Mouse (Mus musculus) gastrocnemius, postnatal 36 days (tissue): ENCODE results near the gene Npnt. TPM values are rescaled to one million over a fixed set of nuclear protein-coding genes. Genes with fewer than 3 reads are reported as not detected.

Source experiments
- DNase-seq, 2 experiments: peaks; one replicate each; pipeline ENCODE4 v3.0.0; 2022
- intact Hi-C: fragments of 180-260 bp; cut with DNase I; formaldehyde crosslinking; loops from one replicate; pipeline ENCODE4 v1.15.1; 2025
- long read RNA-seq, 2 experiments: library from polyadenylated mRNA; stranded (forward); transcript quantifications; one replicate each; pipeline ENCODE4 v2.0.0; 2021
- total RNA-seq, 2 experiments: library from RNA; stranded (reverse); gene quantifications; 2 replicates each; pipeline ENCODE4 v1.2.3; 2021

Gene Npnt
- total RNA-seq: 1 to 10 TPM; 3.6 to 6.4 TPM
- long read RNA-seq, experiment 1, partial matches to known transcripts: 0 of 3 reads
- long read RNA-seq, experiment 1, other reads (novel, unspliced or antisense): 3 of 3 reads
- long read RNA-seq, experiment 2, partial matches to known transcripts: 0 of 2 reads
- long read RNA-seq, experiment 2, other reads (novel, unspliced or antisense): 1 of 2 reads

GRCm38 (mm10) chr3:132949791-132950528 is at the start of gene Npnt:
TSS of gene Npnt (minus strand) at chr3:132950291.
- intact Hi-C loops: no loop called here
- peak in 1 of 2 experiments; percentile 14 for DNase-seq

DNA sequence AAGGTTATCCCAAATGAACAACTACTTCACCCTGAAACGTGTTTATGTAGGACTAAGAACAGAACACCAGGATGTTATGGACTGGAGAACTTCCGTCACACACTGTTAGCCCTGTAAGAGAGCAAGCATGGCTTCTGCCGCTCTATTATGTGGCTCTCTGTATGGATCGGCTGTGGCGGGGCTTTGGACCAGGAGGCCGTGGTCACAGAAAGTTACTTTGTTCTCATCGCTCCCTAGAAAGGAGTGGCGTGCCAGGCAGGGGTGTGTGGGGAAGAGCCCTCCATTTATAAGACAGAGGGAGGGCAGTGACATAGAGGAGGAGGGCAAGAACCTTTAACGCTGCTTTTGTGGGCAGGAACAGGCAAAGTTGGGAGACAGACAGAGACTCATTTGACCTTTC is 46.2 kb upstream of the Npnt start:
- no peak for DNase-seq
- intact Hi-C loops: no loop called here

DNA sequence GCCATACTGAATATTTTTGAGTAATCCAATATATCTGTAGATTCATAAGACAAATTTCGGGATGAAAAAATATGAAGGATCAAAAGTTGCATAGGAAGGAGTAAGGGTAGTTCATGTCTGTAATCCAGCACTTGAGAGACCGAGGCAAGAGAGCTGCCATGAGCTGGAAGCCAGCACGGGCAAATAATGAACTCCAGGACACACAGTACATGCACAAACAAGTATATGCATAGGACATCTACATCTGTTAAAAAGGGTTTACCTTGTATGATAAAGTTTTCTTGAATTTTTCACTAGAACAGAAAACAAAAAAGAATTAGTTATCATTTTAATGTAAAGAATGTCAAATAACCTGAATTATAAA is 45.8 kb upstream of the Npnt start:
- intact Hi-C loops: no loop called here
- DNase-seq: no peak

DNA sequence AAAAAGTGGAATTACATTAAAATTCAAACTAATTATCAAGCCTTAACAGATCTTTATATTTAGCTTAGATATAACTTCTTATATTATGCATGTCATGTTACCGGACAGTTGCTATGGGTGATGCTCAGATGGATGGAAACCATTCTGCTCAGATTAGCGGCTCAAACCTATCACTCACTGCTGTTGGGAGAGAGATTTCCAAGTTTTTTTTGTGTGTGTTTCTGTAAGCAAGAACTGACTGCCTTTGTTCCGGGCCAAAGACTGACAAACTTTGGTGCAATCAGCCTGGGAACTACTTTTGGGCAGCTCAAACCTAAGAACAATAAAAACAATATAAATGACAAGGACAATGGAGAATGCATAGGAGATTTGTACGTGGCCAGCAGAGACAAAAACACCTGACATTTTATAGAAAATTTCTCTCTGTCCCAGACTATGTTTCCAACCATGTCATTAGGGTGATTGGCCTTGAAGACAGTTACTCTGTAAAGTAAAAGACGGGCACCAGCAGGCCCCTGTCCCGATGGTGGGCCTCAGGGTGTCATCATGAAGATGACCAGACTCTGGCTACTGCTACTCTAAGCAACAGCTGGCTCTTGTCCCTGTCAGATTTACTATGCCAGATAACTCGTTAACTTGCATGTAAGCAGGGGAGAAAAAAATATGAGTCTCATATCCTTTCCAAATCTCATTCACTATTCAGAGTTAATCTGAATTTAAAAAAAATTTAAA is 45.2 kb upstream of the Npnt start:
- DNase-seq: no peak

DNA sequence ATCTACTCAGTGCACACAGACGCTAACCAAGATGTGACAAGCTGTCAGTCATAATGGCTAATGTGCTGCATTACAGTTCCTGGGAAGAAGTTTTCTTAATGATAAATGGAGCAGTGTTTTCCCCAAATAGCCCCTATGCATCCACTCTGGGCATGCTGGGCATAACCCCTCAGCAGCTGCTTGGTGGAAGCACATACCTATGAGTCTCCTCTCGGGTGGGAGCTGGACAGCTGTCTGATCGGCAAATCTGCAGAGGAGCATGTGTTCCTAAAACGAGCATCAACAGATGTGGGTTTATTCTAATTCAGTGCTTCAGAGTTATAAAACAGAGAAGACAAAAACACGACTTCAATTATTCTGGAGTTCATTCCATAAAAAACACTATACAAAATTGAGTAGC is 36.1 kb upstream of the Npnt start:
- intact Hi-C loops: no loop called here
- DNase-seq: no peak

More for the DNA sequence above, 45.2 kb upstream of the Npnt start:
- intact Hi-C loops: no loop called here

GRCm38 (mm10) chr3:132983845-132984485 is 33.9 kb upstream of the Npnt start:
- no peak for DNase-seq
- intact Hi-C loops: no loop called here

GRCm38 (mm10) chr3:132981968-132982367 is 31.9 kb upstream of the Npnt start:
- intact Hi-C loops: no loop called here
- no peak for DNase-seq

DNA sequence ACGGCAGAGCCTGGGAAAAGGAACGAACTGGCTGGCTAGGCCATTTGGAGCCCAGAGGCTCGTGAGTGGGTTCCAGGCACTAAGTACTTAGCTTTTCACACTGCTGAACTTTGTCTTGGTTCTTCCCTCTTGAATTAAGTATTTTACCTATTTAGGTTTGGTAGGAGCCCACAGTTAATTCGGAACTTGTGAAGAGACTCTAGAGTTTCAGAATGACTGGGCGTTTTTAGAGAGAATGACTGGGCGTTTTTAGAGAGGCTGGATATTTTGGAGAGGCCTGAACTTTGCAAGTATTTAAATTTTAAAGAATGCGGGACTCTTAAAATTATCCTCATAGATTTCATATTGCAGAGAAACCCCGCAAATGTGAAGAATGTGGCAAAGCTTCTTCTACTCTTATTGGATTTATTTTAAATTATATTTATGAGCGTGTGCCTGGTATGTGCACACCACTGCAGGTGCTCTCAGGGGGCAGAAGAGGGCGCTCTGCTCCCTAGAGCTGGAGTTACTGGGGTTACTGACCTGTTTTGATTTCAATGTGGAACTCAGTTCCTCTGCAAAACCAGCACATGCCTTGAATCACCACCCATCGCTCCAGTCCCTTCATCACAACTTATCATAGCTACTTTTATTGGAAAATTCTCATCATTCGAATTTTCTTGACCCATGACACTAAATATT is 29.8 kb upstream of the Npnt start:
- intact Hi-C loops: no loop called here
- DNase-seq: no peak

DNA sequence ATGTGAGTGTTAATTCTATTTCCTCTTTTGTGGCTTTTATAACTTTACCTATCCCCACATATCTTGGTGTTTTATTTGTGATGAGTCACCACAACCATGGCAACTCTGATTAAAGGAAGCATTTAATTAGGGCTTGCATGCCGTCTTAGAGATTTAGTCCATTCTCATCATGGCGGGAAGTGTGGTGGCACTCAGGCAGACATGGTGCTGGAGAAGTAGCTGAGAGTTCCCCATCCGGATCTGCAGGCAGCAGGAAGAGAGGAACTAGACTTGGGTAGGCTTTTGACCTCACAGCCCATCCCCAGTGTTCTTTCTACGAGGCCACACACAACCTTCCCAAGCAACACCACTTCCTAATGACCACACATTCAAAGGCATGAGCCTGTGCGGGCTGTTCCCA is 16.2 kb upstream of the Npnt start:
- intact Hi-C loops: no loop called here
- DNase-seq: no peak

DNA sequence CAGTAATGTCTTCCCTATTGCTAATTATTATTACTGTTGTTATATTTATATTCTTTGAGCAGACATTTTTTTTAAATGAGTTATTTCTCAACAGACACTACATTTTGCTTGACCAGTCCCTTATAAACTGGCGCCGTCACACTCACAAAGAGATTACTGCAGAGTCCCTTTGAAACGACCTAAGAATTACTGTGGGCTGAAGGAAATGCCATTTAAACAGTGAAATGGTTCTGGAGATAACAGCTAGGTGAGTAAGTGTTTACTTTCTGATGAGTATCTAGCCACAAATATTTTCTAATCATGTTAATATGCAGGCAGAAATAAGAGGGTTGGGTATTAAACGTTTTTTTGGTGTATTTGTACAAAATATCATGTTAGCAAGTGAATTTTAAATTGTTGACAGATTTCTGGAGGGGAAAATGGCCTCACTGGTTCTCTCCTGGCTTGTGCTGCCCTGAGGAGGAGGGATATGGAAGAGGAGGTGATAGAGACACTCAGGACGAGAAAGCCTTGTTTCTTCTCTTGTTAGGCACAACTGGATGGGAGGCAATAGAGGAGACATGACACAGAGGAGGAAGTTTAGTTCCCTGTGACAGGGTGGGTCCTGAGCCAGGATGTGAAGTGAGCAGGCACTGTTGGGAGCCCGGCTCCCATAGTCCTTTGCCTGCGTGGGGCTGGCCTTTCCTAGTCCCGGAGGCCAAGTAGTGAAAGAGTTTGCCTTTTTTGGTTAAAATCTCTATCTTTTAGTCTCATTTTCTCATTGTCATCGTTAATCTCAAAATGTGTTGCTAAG is 14.8 kb upstream of the Npnt start:
- DNase-seq: no peak
- intact Hi-C loops: no loop called here

DNA sequence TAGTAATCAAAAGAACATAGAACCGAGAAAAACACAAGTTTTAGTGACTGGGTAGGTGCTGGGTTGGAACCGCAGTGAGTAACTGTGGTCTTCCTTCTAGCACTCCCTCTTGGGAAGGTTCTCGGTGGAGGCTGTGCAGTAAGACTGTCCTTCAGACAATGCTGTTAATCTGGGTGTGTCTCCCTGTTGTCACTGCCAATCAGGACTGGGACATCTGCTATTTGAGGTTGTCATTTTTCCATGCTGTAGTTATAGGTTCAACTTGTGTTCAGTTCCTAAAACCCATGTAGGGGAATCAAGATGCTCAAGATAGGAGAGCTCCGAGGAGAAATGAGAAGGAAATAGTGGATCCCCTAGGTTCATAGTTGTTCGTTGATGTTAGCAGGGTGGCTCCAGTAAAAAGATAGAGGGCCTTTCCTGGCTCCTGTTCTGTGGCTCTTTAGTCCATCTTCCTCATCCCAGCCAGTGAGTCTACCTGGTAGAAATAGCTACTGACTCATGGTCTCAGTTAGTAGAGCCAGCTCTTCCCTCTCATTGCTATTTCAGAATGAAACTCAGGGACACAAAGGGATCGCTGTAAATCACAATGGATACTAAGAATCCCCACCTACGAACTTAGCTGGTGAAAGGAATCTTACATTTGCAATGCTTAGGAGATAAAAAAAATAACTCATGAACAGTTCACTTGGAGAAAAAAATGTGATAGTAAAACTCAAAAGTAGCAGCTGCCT is 12.7 kb upstream of the Npnt start:
- intact Hi-C loops: no loop called here
- no peak for DNase-seq

- intact Hi-C loops: no loop called here
These were observed 414 bp upstream of the Npnt start for GRCm38 (mm10) chr3:132950529-132950880.

DNA sequence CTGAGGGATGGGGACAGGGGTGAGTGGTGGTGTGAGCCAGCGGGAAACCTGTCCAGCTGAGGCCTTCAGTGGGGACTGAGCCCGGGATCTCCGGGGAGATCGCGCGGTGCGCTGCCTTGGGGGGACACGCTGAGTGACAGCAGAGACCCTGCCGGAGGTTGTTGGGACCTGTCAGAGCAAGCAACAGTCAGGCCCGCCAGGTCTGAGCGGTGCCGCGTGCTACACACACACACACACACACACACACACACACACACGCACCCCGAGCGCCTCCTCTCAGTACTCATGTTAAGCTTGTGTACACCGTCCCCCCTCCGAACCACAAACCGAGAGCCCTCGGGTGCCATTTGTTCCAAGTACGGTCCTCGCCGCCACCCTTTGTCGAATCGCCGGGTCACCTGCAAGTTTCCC is 706 bp downstream of the Npnt start:
- no peak for DNase-seq
- intact Hi-C loops: no loop called here

More at GRCm38 (mm10) chr3:132950529-132950880, 414 bp upstream of the Npnt start:
- no peak for DNase-seq

GRCm38 (mm10) chr3:132948298-132948795 is 1.7 kb downstream of the Npnt start:
- intact Hi-C loops: no loop called here
- DNase-seq: no peak

- intact Hi-C loops: no loop called here
These were observed 4.0 kb downstream of the Npnt start for GRCm38 (mm10) chr3:132946086-132946485.

DNA sequence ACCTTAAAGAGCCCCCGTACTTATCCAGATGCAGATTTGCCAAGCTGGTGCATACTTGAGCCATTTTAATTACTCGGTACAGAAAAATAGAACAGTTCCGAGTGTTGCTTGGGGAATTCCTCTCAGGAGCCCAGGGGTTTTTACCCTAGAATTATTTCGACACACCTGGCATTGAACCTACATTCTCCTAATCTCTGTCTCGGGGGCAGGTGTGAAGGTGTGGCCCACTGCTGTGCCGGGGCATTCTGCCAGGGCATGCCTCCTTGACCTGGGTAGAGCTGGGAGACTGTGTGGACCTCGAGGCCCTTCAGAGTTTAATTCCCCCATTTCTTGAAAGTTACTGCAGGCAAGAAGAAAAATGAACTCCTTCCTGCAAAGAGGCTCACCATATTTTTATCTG is 4.4 kb downstream of the Npnt start:
- DNase-seq: no peak
- intact Hi-C loops: no loop called here

More at GRCm38 (mm10) chr3:132946086-132946485, 4.0 kb downstream of the Npnt start:
- no peak for DNase-seq

- no peak for DNase-seq
- intact Hi-C loops: no loop called here
These were observed 5.5 kb downstream of the Npnt start for GRCm38 (mm10) chr3:132944609-132945008.

DNA sequence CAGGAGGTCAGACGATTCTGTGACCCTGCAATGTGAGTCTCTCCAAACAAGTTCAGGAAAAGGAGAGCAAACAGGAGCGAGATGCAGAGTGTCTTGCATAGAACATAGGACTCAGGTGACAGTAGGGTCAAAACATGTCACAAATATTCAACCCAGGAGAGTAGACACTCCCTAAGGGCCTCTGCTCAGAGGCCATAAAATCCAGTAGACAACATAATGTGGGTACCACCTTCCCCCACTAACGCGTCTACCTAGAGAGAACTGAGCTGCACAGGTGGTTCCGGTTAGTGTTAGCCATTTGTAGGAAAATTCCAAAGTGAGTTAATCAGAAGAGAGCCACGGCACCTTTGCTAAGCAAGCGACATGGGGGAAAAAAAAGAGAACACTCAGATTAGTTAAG is 5.9 kb downstream of the Npnt start:
- no peak for DNase-seq
- intact Hi-C loops: no loop called here

- intact Hi-C loops: no loop called here
These were observed 7.3 kb downstream of the Npnt start for GRCm38 (mm10) chr3:132942778-132943177.

More at GRCm38 (mm10) chr3:132942778-132943177, 7.3 kb downstream of the Npnt start:
- no peak for DNase-seq
